Mouse (Mus musculus) 416B (cell line): ENCODE measurements around the gene Mab21l1.

Source experiments
- DNase-seq: peaks from one replicate; pipeline ENCODE4 v3.0.0; 2011; ENCODE audit warnings: low read depth

Mab21l1 gene

GRCm38 (mm10) chr3:55814993-55815625 lies 32.8 kb downstream of the Mab21l1 start:
- no peak for DNase-seq

- DNase-seq, result no peak
These were observed 33.8 kb downstream of the Mab21l1 start for GRCm38 (mm10) chr3:55816096-55816495.

- DNase-seq, result peak; percentile 83
These were observed 34.5 kb downstream of the Mab21l1 start for GRCm38 (mm10) chr3:55816638-55817375.

- DNase-seq, result no peak
These were observed 35.8 kb downstream of the Mab21l1 start for GRCm38 (mm10) chr3:55818082-55818481.

GRCm38 (mm10) chr3:55819598-55819997 lies 37.3 kb downstream of the Mab21l1 start:
- DNase-seq, result no peak

GRCm38 (mm10) chr3:55824864-55825263 lies 42.6 kb downstream of the Mab21l1 start:
- DNase-seq, result peak; percentile 22

GRCm38 (mm10) chr3:55828481-55829256 lies 46.4 kb downstream of the Mab21l1 start:
- DNase-seq, result peak; percentile 95

- DNase-seq, result no peak
These were observed 47.9 kb downstream of the Mab21l1 start for GRCm38 (mm10) chr3:55830226-55830625.
